Mouse (Mus musculus) lung, embryonic 15.5 days (tissue): Measurements from ENCODE around the gene Cldn9. TPM values are rescaled to one million over a fixed set of nuclear protein-coding genes. Genes with fewer than 3 reads are reported as not detected.

ENCODE experiments used
- polyA plus RNA-seq: library from polyadenylated mRNA; unstranded; fragments of >200 nt; fragmentation: Nextera tagmentation; extraction: Ambion mirVana; gene quantifications from 2 replicates; pipeline ENCODE4 v1.2.1, GENCODE M21; 2015

Gene Cldn9
- polyA plus RNA-seq, 1 experiment from 2014 or later: 4.4 TPM

Other genes with a start within 250 kb of the Cldn9 start
- gene Vmn2r117, start 204.3 kb downstream of the Cldn9 start, polyA plus RNA-seq: not detected in 2 replicates
- gene Zfp213, start 119.8 kb downstream of the Cldn9 start, polyA plus RNA-seq: 20.9 and 21.5 TPM in 2 replicates
- 15.0 and 15.3 TPM in 2 replicates for gene Zfp13, start 84.5 kb downstream of the Cldn9 start, polyA plus RNA-seq
- 0.18 and 0.40 TPM in 2 replicates for gene Zscan10, start 83.2 kb downstream of the Cldn9 start, polyA plus RNA-seq
- gene Mmp25, start 38.7 kb downstream of the Cldn9 start, polyA plus RNA-seq: 0.41 and 0.53 TPM in 2 replicates
- gene Bicdl2, start 23.5 kb downstream of the Cldn9 start, polyA plus RNA-seq: 3.5 and 4.0 TPM in 2 replicates
- gene Hcfc1r1, start 10.4 kb downstream of the Cldn9 start, polyA plus RNA-seq: 59.5 and 64.5 TPM in 2 replicates
- gene Thoc6, start 10.1 kb downstream of the Cldn9 start, polyA plus RNA-seq: 48.3 and 49.1 TPM in 2 replicates
- gene Tnfrsf12a, start 6.6 kb downstream of the Cldn9 start, polyA plus RNA-seq: 26.8 and 28.5 TPM in 2 replicates
- 237 and 246 TPM in 2 replicates for gene Cldn6, start 4.8 kb downstream of the Cldn9 start, polyA plus RNA-seq
- 0.09 and 0.28 TPM in 2 replicates for gene 1520401A03Rik, start 38.8 kb upstream of the Cldn9 start, polyA plus RNA-seq
- 61.7 and 68.6 TPM in 2 replicates for gene Pkmyt1, start 42.3 kb upstream of the Cldn9 start, polyA plus RNA-seq
- gene Paqr4, start 56.8 kb upstream of the Cldn9 start, polyA plus RNA-seq: 43.9 and 46.7 TPM in 2 replicates
- gene Kremen2, start 61.8 kb upstream of the Cldn9 start, polyA plus RNA-seq: 0.38 and 1.1 TPM in 2 replicates
- 70.5 TPM in 2 replicates for gene Flywch1, start 87.6 kb upstream of the Cldn9 start, polyA plus RNA-seq
- gene Flywch2, start 102.1 kb upstream of the Cldn9 start, polyA plus RNA-seq: 28.4 and 29.1 TPM in 2 replicates
- 416 and 431 TPM in 2 replicates for gene Srrm2, start 106.5 kb upstream of the Cldn9 start, polyA plus RNA-seq
- 927 and 1,006 TPM in 2 replicates for gene Elob, start 145.1 kb upstream of the Cldn9 start, polyA plus RNA-seq
- gene Prss33, start 152.0 kb upstream of the Cldn9 start, polyA plus RNA-seq: 0.12 TPM in 1 of 2 replicates, not detected in the other
- gene Prss32, start 159.8 kb upstream of the Cldn9 start, polyA plus RNA-seq: not detected in 2 replicates
- 1.1 and 1.3 TPM in 2 replicates for gene Prss41, start 160.1 kb upstream of the Cldn9 start, polyA plus RNA-seq
- not detected in 2 replicates for gene Prss21, start 184.0 kb upstream of the Cldn9 start, polyA plus RNA-seq
- gene Dcpp1, start 196.8 kb upstream of the Cldn9 start, polyA plus RNA-seq: 0.71 TPM in 1 of 2 replicates, not detected in the other
- gene Dcpp2, start 196.9 kb upstream of the Cldn9 start, polyA plus RNA-seq: not detected in 2 replicates
- 1.8 and 2.0 TPM in 2 replicates for gene Dcpp3, start 233.4 kb upstream of the Cldn9 start, polyA plus RNA-seq